In genomic region chr10:37014274-37015107, GRCm38 (mm10) we compare ENCODE assay signal across 8 mouse cellular contexts. TPM values are rescaled to one million over a fixed set of nuclear protein-coding genes. Genes with fewer than 3 reads are reported as not detected.
A peak's percentile ranks its signal among the peaks of the same experiment; 100 is the strongest.
DNase-seq lines count a peak whose midpoint lies in the region; ATAC-seq and TF ChIP-seq lines count a peak whose summit lies in the region.

No protein-coding gene starts in this region.

- WGBS in spleen, adult 2 months = 55% methylated on average over 8 of the region's 8 CpGs
- 54% methylated on average over 8 of the region's 8 CpGs for WGBS in forebrain, embryonic 15.5 days
- WGBS in midbrain, embryonic 14.5 days = 53% methylated on average over 8 of the region's 8 CpGs

- peak; percentile 51; the same call in 1 of the 2 replicates for TF ChIP-seq CTCF in spleen, adult 2 months (IDR thresholded peaks at IDR 0.05; ENCODE audit: extremely low read depth, insufficient read depth, insufficient read length, insufficient replicate concordance)

- no peaks in the 10 kb centered on the region for H3K9me3 ChIP-seq in forebrain, embryonic 15.5 days
- no peaks in the 10 kb centered on the region for H3K9me3 ChIP-seq in midbrain, embryonic 14.5 days (ENCODE audit: control insufficient read depth, low read length)

- peak; percentile 97 for ATAC-seq in forebrain, embryonic 15.5 days (replicated peaks)
- peak; percentile 68 for ATAC-seq in inflammation-experienced regulatory T-cells, adult 6 months
- peak; percentile 93 for ATAC-seq in midbrain, embryonic 14.5 days (ENCODE audit: low FRiP score, low TSS enrichment)

- H3K9ac ChIP-seq in forebrain, embryonic 15.5 days (replicated peaks) = no peak overlapping the region
- no peak overlapping the region for H3K9ac ChIP-seq in midbrain, embryonic 14.5 days (replicated peaks; ENCODE audit: low read length)

- no peak overlapping the region for H3K4me2 ChIP-seq in forebrain, embryonic 15.5 days (replicated peaks)
- no peak overlapping the region for H3K4me2 ChIP-seq in midbrain, embryonic 14.5 days (ENCODE audit: low read length)

- no peak overlapping the region for H3K27ac ChIP-seq in spleen, adult 2 months (ENCODE audit: insufficient read depth, low read length)
- no peak overlapping the region for H3K27ac ChIP-seq in forebrain, embryonic 15.5 days (replicated peaks)
- H3K27ac ChIP-seq in midbrain, embryonic 14.5 days (replicated peaks; ENCODE audit: low read depth, low read length) = no peak overlapping the region

- TF ChIP-seq POLR2A in spleen, adult 2 months (IDR thresholded peaks at IDR 0.05; ENCODE audit: low read depth, low read length) = no peak

- H3K36me3 ChIP-seq in spleen, adult 2 months (ENCODE audit: control insufficient read depth, insufficient read depth, low read length) = no peaks in the 10 kb centered on the region
- no peaks in the 10 kb centered on the region for H3K36me3 ChIP-seq in forebrain, embryonic 15.5 days
- H3K36me3 ChIP-seq in midbrain, embryonic 14.5 days (ENCODE audit: control insufficient read depth, insufficient read depth, low read length) = no peaks in the 10 kb centered on the region

- no peaks in the 10 kb centered on the region for H3K27me3 ChIP-seq in spleen, adult 2 months (ENCODE audit: control insufficient read depth, insufficient read depth, low read length)
- no peaks in the 10 kb centered on the region for H3K27me3 ChIP-seq in forebrain, embryonic 15.5 days
- H3K27me3 ChIP-seq in midbrain, embryonic 14.5 days (ENCODE audit: control insufficient read depth, insufficient read depth, low read length) = no peaks in the 10 kb centered on the region

- H3K4me3 ChIP-seq in spleen, adult 2 months (ENCODE audit: extremely low read depth, insufficient read depth, insufficient read length) = no peak overlapping the region
- no peak overlapping the region for H3K4me3 ChIP-seq in forebrain, embryonic 15.5 days
- H3K4me3 ChIP-seq in midbrain, embryonic 14.5 days (replicated peaks; ENCODE audit: low read depth, low read length) = no peak overlapping the region

- intact Hi-C loops in left cerebral cortex, postnatal 14 days (cut with DNase I) = loop anchor here (10.0 kb wide), 1 partner anchor 1540 kb away; no protein-coding TSS in a partner anchor

- no peaks in the 10 kb centered on the region for H3K4me1 ChIP-seq in spleen, adult 2 months (ENCODE audit: control insufficient read depth, insufficient read depth, insufficient read length)
- no peaks in the 10 kb centered on the region for H3K4me1 ChIP-seq in forebrain, embryonic 15.5 days
- no peaks in the 10 kb centered on the region for H3K4me1 ChIP-seq in midbrain, embryonic 14.5 days (ENCODE audit: control insufficient read depth, insufficient read depth, low read length)

- DNase-seq in spleen, adult 2 months (ENCODE audit: low read depth in 1 of 2, low spot score in 2 of 2) = peak; percentile 12 to 52
- DNase-seq in spleen, adult 12 weeks (ENCODE audit: low spot score) = no peak
- peak; percentile 11 for DNase-seq in cerebellum, adult 11-12 months
- DNase-seq in left cerebral cortex, postnatal 14 days (ENCODE audit: low spot score in 2 of 2) = peak; percentile 67 to 83
- DNase-seq in midbrain, embryonic 14.5 days = peak; percentile 91
- DNase-seq in spleen, postnatal 4 days (ENCODE audit: low spot score in 2 of 2) = peak; percentile 37 to 68

RNA-seq across cellular contexts. Expression of gene Hdac2, which starts 40.1 kb away (rescaled TPM):
- 4.3 and 6.7 TPM in 2 replicates for polyA plus RNA-seq in spleen, adult 2 months (2012; rRNA removed)
- polyA plus RNA-seq in forebrain, embryonic 15.5 days (2015; fragmentation: Nextera tagmentation; extraction: Ambion mirVana) = 427 and 445 TPM in 2 replicates
- polyA plus RNA-seq in inflammation-experienced regulatory T-cells, adult 6 months (2017; shearing (Covaris generic)) = 10 to 100 TPM; 12.6 to 18.9 (median 18.0) TPM
- total RNA-seq in left cerebral cortex, postnatal 14 days (2021) = 10 to 100 TPM; 97.2 to 99.5 TPM
- polyA plus RNA-seq in midbrain, embryonic 14.5 days (2014; fragmentation: Nextera tagmentation; extraction: Ambion mirVana) = 381 and 459 TPM in 2 replicates

Comparison
In these comparisons a context has a peak if more than half of its experiments do, and no peak if none do; other contexts are left out.
1. RNA of gene Hdac2, which starts 40.1 kb away (polyA plus RNA-seq): 381 to 459 TPM in midbrain, embryonic 14.5 days and 427 to 445 TPM in forebrain, embryonic 15.5 days; 12.6 to 18.9 TPM in inflammation-experienced regulatory T-cells, adult 6 months and 4.3 to 6.7 TPM in spleen, adult 2 months; every median in the first group is over 10 times any median in the second.
2. Peak in every context shown above with its lines, with median percentiles within 50 percentile points of each other: ATAC-seq.